Mouse (Mus musculus) small intestine, adult 2 months (tissue): Measurements from ENCODE around the gene Hdc.

Experiments
- CTCF ChIP-seq: fragments of 200-500 bp; IDR thresholded peaks from 2 replicates; pipeline ENCODE4 v1.5.1; 2012; ENCODE audit warnings: low read depth, mild to moderate bottlenecking, control low read depth, inconsistent platforms, low read length, moderate library complexity, mixed read lengths; ENCODE audit not compliant: insufficient replicate concordance, insufficient read length; ENCODE audit errors: extremely low read depth
- POLR2A ChIP-seq: fragments of 200-500 bp; IDR thresholded peaks from 2 replicates; pipeline ENCODE4 v1.6.1; 2012; ENCODE audit warnings: low read depth, mild to moderate bottlenecking, control low read depth, inconsistent platforms, low read length, moderate library complexity

GRCm38 (mm10) chr2:126601918-126602600, 17.0 kb downstream of the Hdc start:
- no peak for TF ChIP-seq CTCF
- no peak for TF ChIP-seq POLR2A
